Mouse (Mus musculus): ENCODE measurements at regions not wholly inside any gene's neighbourhood (a gene's known extent, or its start where the extent isn't known, plus 50 kb on each side); places are given as distances from the start of the nearest gene placed in this dataset.

DNA sequence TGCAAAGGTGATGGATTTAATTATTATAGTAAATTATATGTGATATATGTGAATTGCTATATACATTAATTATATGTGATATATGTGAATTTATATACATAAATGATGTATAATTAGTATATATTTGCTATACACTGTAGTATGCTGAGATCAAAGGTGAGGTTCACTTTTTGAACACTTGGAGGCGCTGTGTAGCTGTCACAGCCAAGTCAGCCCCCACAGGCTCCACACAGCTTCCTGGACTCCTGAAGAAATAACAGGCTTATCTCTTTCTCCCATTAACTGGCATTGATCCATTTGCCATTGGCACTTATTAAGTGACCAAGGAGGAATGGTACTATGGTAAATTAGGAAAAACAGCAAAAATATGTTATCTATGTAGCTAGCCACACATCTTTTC lies 162.0 kb downstream of the Pros1 start:
- peak; percentile 28; the same call in 1 of the 2 replicates for TF ChIP-seq CTCF (IDR thresholded peaks at IDR 0.05; ENCODE audit: extremely low read depth, insufficient read depth, low read length)
- TF ChIP-seq POLR2A (IDR thresholded peaks at IDR 0.05; ENCODE audit: extremely low read depth, insufficient read depth, low read length) = no peak

Data from cortical plate, adult 2 months (tissue).